Mouse (Mus musculus) liver, embryonic 16.5 days (tissue): Measurements from ENCODE around the gene Sipa1l3. TPM values are rescaled to one million over a fixed set of nuclear protein-coding genes. Genes with fewer than 3 reads are reported as not detected.

ENCODE experiments used
- ATAC-seq: fragments of 200-750 bp; cut with Nextera tagmentation; 2 replicates; pipeline ENCODE4 v1.8.0; 2017; ENCODE audit warnings: low read depth, mild to moderate bottlenecking, moderate number of reproducible peaks, moderate library complexity
- H3K27ac ChIP-seq: fragments of 300-500 bp; sonication (generic); 2 replicates; pipeline ENCODE4 v1.5.1; 2014; ENCODE audit warnings: mild to moderate bottlenecking, low read length
- H3K27me3 ChIP-seq: fragments of 300-500 bp; sonication (generic); 2 replicates; pipeline ENCODE4 v1.6.1; 2014; ENCODE audit warnings: low read depth, low read length, mixed read lengths; ENCODE audit not compliant: control insufficient read depth, insufficient read depth
- H3K36me3 ChIP-seq: fragments of 300-500 bp; sonication (generic); 2 replicates; pipeline ENCODE4 v1.6.1; 2014; ENCODE audit warnings: mild to moderate bottlenecking; ENCODE audit not compliant: control insufficient read depth, insufficient read depth
- H3K4me1 ChIP-seq: fragments of 300-500 bp; sonication (generic); 2 replicates; pipeline ENCODE4 v1.6.1; 2014; ENCODE audit warnings: low read depth, low read length, mixed read lengths; ENCODE audit not compliant: control insufficient read depth
- H3K4me2 ChIP-seq: fragments of 300-500 bp; sonication (generic); 2 replicates; pipeline ENCODE4 v1.6.1; 2014; ENCODE audit warnings: low read depth, low read length, mixed read lengths
- H3K4me3 ChIP-seq: fragments of 300-500 bp; sonication (generic); 2 replicates; pipeline ENCODE4 v1.5.1; 2014; ENCODE audit warnings: low read depth, mild to moderate bottlenecking, low read length
- H3K9ac ChIP-seq: fragments of 300-500 bp; sonication (generic); 2 replicates; pipeline ENCODE4 v1.6.1; 2014; ENCODE audit warnings: low read depth, low read length
- H3K9me3 ChIP-seq: fragments of 300-500 bp; sonication (generic); replicated peaks from 2 replicates; pipeline ENCODE4 v1.6.1; 2016; ENCODE audit warnings: low read length; ENCODE audit not compliant: control insufficient read depth
- WGBS: fragments of 180-500 bp; shearing (Covaris S2); extraction: QIAGEN DNeasy Blood & Tissue Kit; methylation state at CpG from one replicate; pipeline ENCODE4 v1.1.7; 2014; ENCODE audit not compliant: insufficient replicate concordance; 5-methylcytosine and 5-hydroxymethylcytosine counted together
- polyA plus RNA-seq: library from polyadenylated mRNA; unstranded; fragments of >200 nt; fragmentation: Nextera tagmentation; extraction: Ambion mirVana; gene quantifications from 2 replicates; pipeline ENCODE4 v1.2.1, GENCODE M21; 2015

Gene Sipa1l3
- polyA plus RNA-seq, 1 experiment from 2014 or later: 2.4 TPM

- H3K9ac ChIP-seq: no peak overlapping the region
- no peak for ATAC-seq
- H3K4me1 ChIP-seq: no peaks in the 10 kb centered on the region
- no peaks in the 10 kb centered on the region for H3K9me3 ChIP-seq
- no peak overlapping the region for H3K4me2 ChIP-seq
- 78% methylated on average over 16 of the region's 16 CpGs for WGBS
- no peak overlapping the region for H3K27ac ChIP-seq
- no peak overlapping the region for H3K4me3 ChIP-seq
- H3K36me3 ChIP-seq: no peaks in the 10 kb centered on the region
- no peaks in the 10 kb centered on the region for H3K27me3 ChIP-seq
These were observed 37.7 kb downstream of the Sipa1l3 start for GRCm38 (mm10) chr7:29480590-29481344.

DNA sequence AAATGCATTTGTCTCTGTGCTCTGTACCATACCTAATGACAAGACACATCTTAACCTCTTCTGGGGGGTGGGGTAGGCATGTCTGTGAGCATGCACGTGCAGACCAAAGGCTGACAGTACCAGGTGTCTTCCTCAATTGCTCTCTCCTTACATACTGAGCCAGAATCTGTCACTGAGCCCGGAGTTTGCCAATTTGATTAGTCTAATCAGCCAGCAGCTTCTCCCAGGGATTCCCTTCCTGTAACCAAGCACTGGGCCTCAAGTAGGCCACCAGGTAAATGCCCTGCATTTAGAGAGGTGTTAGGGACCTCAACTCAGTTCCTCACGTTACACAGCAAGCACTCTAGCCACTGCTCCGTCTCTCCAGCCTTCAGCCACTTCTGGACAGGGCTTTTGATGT is 38.3 kb downstream of the Sipa1l3 start:
- 66% methylated on average over 4 of the region's 4 CpGs for WGBS
- no peak overlapping the region for H3K4me2 ChIP-seq
- no peak for ATAC-seq
- H3K27ac ChIP-seq: no peak overlapping the region
- no peaks in the 10 kb centered on the region for H3K4me1 ChIP-seq
- no peak overlapping the region for H3K4me3 ChIP-seq
- no peaks in the 10 kb centered on the region for H3K27me3 ChIP-seq
- no peaks in the 10 kb centered on the region for H3K36me3 ChIP-seq
- no peak overlapping the region for H3K9ac ChIP-seq
- no peaks in the 10 kb centered on the region for H3K9me3 ChIP-seq

DNA sequence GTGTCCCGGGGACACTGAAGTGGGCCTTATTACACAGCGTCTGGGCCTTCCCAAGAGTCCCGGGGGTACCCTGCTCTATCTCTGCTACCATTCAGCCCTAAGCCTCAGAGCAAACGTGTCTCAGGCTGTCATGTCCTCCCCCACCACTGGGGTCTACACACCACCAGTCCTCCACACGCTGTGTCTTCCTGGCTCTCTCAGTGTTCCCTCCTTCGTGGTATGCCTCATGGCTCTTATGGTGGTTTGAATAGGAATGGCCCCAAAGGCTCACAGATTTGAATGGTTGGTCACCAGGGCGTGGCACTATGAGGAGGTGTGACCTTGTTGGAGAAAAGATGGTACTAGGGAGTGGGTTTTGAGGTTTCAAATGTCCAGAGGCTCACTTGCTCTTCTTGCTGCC is 43.4 kb downstream of the Sipa1l3 start:
- WGBS: 61% methylated on average over 7 of the region's 7 CpGs
- Histone ChIP-seq H3K36me3 (no peaks in the 10 kb centered on the region), H3K4me2 (no peak overlapping the region), H3K9ac (no peak overlapping the region), H3K27ac (no peak overlapping the region), H3K9me3 (no peaks in the 10 kb centered on the region), H3K4me1 (peaks cover 3% of the 10 kb centered on the region), H3K4me3 (no peak overlapping the region), H3K27me3 (no peaks in the 10 kb centered on the region)
- ATAC-seq: no peak

DNA sequence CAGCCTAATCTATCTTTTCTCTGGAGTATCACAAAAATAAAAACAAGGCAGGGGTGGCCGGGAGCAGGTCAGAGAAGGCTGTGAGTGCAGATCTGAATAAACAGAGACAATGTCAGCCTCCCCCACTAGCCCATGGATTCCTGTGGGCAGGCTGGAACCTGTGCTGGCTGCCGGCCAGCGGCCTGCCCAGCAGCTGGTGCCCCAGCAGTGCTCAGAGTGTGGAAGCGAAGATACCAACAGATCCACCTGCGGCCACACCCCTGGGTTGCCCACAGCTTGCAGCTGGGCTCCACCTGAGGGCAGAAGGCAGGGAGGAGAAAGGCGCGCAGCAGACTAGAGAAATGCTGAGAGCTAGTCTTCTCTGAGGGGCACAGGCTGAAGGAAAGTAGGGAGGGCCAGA is 47.1 kb downstream of the Sipa1l3 start:
- ATAC-seq: no peak
- no peak overlapping the region for H3K9ac ChIP-seq
- H3K27ac ChIP-seq: no peak overlapping the region

DNA sequence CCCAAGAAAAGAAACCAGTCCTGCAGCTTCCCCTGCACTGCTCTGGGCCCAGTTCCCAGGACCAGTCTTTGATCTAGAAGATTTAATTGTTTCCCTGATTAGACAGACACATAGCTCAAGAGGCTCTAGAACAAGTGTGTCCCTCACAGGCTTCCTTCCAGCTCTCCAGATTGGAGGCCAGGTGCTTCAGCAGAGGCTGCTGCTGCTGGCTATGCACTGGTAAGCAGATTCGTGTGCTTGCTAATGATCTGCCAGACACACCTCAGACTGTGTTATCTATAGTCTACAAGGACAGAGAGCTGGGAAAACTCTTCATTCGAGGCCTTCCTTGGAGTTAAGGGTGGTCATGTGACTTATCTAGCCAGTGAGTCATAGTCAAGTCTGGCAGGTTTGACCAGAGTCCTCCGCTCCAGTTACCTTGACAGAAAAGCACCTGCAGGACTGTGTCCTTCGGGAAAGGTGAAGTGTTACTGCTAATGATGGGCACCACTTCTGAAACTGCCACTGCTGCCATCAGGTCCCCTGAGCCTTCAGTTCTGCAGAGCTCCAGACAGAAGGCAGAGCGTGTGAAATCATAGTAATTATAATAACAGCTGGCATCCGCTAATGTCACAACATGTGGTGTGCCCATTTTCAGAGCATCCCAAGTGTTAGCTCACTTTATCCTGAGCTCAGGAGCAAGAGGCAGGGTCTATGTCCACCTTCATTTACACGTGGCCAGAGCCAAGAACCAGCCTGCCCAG is 48.7 kb downstream of the Sipa1l3 start:
- ATAC-seq: no peak
- no peak overlapping the region for H3K27ac ChIP-seq
- H3K36me3 ChIP-seq: no peaks in the 10 kb centered on the region
- no peaks in the 10 kb centered on the region for H3K9me3 ChIP-seq
- no peaks in the 10 kb centered on the region for H3K27me3 ChIP-seq
- no peak overlapping the region for H3K4me3 ChIP-seq
- WGBS: 53% methylated on average over 7 of the region's 7 CpGs
- H3K9ac ChIP-seq: no peak overlapping the region
- no peak overlapping the region for H3K4me2 ChIP-seq
- peaks cover 3% of the 10 kb centered on the region for H3K4me1 ChIP-seq

More for the DNA sequence above, 47.1 kb downstream of the Sipa1l3 start:
- 49% methylated on average over 7 of the region's 7 CpGs for WGBS
- no peak overlapping the region for H3K4me3 ChIP-seq
- H3K9me3 ChIP-seq: no peaks in the 10 kb centered on the region
- no peaks in the 10 kb centered on the region for H3K36me3 ChIP-seq
- peaks cover 3% of the 10 kb centered on the region for H3K4me1 ChIP-seq
- no peaks in the 10 kb centered on the region for H3K27me3 ChIP-seq
- H3K4me2 ChIP-seq: no peak overlapping the region

- Histone ChIP-seq H3K36me3 (no peaks in the 10 kb centered on the region), H3K4me1 (peaks cover 3% of the 10 kb centered on the region), H3K9me3 (no peaks in the 10 kb centered on the region), H3K27ac (no peak overlapping the region), H3K9ac (no peak overlapping the region), H3K4me3 (no peak overlapping the region), H3K27me3 (no peaks in the 10 kb centered on the region), H3K4me2 (no peak overlapping the region)
- 64% methylated on average over 5 of the region's 5 CpGs for WGBS
- ATAC-seq: no peak
These were observed 49.8 kb downstream of the Sipa1l3 start for GRCm38 (mm10) chr7:29468593-29468992.

- Histone ChIP-seq H3K4me2 (no peak overlapping the region), H3K36me3 (no peaks in the 10 kb centered on the region), H3K9me3 (no peaks in the 10 kb centered on the region), H3K27me3 (no peaks in the 10 kb centered on the region), H3K4me3 (no peak overlapping the region), H3K27ac (no peak overlapping the region), H3K9ac (no peak overlapping the region), H3K4me1 (peaks cover 3% of the 10 kb centered on the region)
- no peak for ATAC-seq
- WGBS: 55% methylated on average over 10 of the region's 10 CpGs
These were observed 51.9 kb downstream of the Sipa1l3 start for GRCm38 (mm10) chr7:29466585-29466984.

DNA sequence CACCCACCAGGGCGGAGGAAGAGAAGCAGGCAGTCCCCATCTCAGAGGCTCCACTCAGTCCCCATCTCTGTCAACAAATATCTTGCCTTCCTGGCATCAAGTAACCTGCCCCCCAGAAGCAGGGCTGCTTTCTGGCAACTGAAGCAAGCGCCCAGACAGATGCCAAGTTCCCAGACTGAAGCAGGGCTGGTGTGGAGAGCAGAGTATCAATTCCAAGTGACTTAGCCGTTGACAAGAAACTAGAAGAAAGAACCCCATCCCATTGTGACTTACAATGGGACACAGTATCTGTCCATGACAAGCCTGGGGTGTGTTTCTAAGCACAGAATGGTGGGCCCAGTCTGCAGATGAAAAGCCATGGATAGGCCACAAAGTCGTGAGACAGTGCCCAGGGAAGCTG is 52.7 kb downstream of the Sipa1l3 start:
- ATAC-seq: no peak
- WGBS: 75% methylated on average over 4 of the region's 4 CpGs

GRCm38 (mm10) chr7:29462820-29463219 is 55.6 kb downstream of the Sipa1l3 start:
- Histone ChIP-seq H3K36me3 (no peaks in the 10 kb centered on the region), H3K9ac (no peak overlapping the region), H3K27ac (no peak overlapping the region), H3K4me3 (no peak overlapping the region), H3K27me3 (no peaks in the 10 kb centered on the region), H3K4me2 (no peak overlapping the region), H3K9me3 (no peaks in the 10 kb centered on the region), H3K4me1 (no peaks in the 10 kb centered on the region)
- WGBS: 60% methylated on average over 3 of the region's 3 CpGs
- no peak for ATAC-seq

More for the DNA sequence above, 52.7 kb downstream of the Sipa1l3 start:
- H3K36me3 ChIP-seq: no peaks in the 10 kb centered on the region
- H3K4me3 ChIP-seq: no peak overlapping the region
- H3K9ac ChIP-seq: no peak overlapping the region
- no peak overlapping the region for H3K27ac ChIP-seq
- H3K27me3 ChIP-seq: no peaks in the 10 kb centered on the region
- no peaks in the 10 kb centered on the region; the same call in 1 of the 2 replicates for H3K4me1 ChIP-seq
- H3K4me2 ChIP-seq: no peak overlapping the region
- no peaks in the 10 kb centered on the region for H3K9me3 ChIP-seq
